Mouse (Mus musculus) kidney, embryonic 15.5 days (tissue): Measurements from ENCODE around the gene Gpr152. TPM values are rescaled to one million over a fixed set of nuclear protein-coding genes. Genes with fewer than 3 reads are reported as not detected.

Experiments
- ATAC-seq: fragments of 200-750 bp; cut with Nextera tagmentation; replicated peaks from 2 replicates; pipeline ENCODE4 v1.8.0; 2017; ENCODE audit warnings: moderate TSS enrichment; ENCODE audit not compliant: low FRiP score
- H3K27ac ChIP-seq: fragments of 300-500 bp; sonication (generic); 2 replicates; pipeline ENCODE4 v1.5.1; 2015; ENCODE audit warnings: mild to moderate bottlenecking, inconsistent platforms
- H3K27me3 ChIP-seq: fragments of 300-500 bp; sonication (generic); 2 replicates; pipeline ENCODE4 v1.6.1; 2015; ENCODE audit warnings: inconsistent platforms
- H3K36me3 ChIP-seq: fragments of 300-500 bp; sonication (generic); 2 replicates; pipeline ENCODE4 v1.6.1; 2015; ENCODE audit warnings: inconsistent platforms
- H3K4me1 ChIP-seq: fragments of 300-500 bp; sonication (generic); 2 replicates; pipeline ENCODE4 v1.6.1; 2015; ENCODE audit warnings: inconsistent platforms
- H3K4me2 ChIP-seq: fragments of 300-500 bp; sonication (generic); 2 replicates; pipeline ENCODE4 v1.6.1; 2015; ENCODE audit warnings: moderate library complexity, mild to moderate bottlenecking, inconsistent platforms
- H3K4me3 ChIP-seq: fragments of 300-500 bp; sonication (generic); replicated peaks from 2 replicates; pipeline ENCODE4 v1.5.1; 2015; ENCODE audit warnings: mild to moderate bottlenecking, inconsistent platforms
- H3K9ac ChIP-seq: fragments of 300-500 bp; sonication (generic); 2 replicates; pipeline ENCODE4 v1.6.1; 2015; ENCODE audit warnings: mild to moderate bottlenecking, inconsistent platforms
- H3K9me3 ChIP-seq: fragments of 300-500 bp; sonication (generic); replicated peaks from 2 replicates; pipeline ENCODE4 v1.6.1; 2016; ENCODE audit warnings: inconsistent platforms
- WGBS: fragments of 180-500 bp; shearing (Covaris S2); methylation state at CpG from one replicate; pipeline ENCODE4 v1.1.7; 2015; ENCODE audit warnings: mixed read lengths; 5-methylcytosine and 5-hydroxymethylcytosine counted together
- polyA plus RNA-seq: library from polyadenylated mRNA; unstranded; fragments of >200 nt; fragmentation: Nextera tagmentation; extraction: Ambion mirVana; gene quantifications from 2 replicates; pipeline ENCODE4 v1.2.1, GENCODE M21; 2015

The Gpr152 gene
- polyA plus RNA-seq, 1 experiment from 2014 or later: not detected

DNA sequence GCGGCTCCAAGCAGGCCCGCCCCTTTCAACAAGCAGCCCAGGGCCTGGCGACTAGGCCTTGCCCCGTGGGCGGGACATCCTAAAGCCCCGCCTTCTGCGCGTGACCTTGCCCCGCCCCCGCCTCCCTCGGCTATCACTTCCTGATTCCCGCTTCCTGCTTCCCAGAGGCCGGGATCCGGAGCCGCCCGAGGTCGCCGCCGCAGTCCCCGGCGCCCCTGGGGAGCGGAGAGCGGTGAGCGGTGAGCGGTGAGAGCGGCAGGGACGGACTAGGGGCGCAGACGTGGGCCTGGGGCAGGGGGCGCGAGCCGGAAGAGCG, 8.9 kb downstream of the Gpr152 start, which contains the start of gene Coro1b:
Gene Coro1b (plus strand): TSS at position 129 of the 316 bp plus-strand sequence.
- H3K27me3 ChIP-seq: no peaks in the 10 kb centered on the region
- H3K4me3 ChIP-seq: peak within 1 kb of the TSS; percentile 95
- H3K4me1 ChIP-seq: peaks cover 37% of the 10 kb centered on the region
- peak; percentile 94 for ATAC-seq
- peak within 1 kb of the TSS; percentile 79 for H3K27ac ChIP-seq
- no peaks in the 10 kb centered on the region for H3K9me3 ChIP-seq
- 0% methylated on average over 33 of the region's 33 CpGs for WGBS
- H3K4me2 ChIP-seq: peak within 1 kb of the TSS; percentile 84
- H3K9ac ChIP-seq: peak within 1 kb of the TSS; percentile 94
- peaks cover 35% of the 10 kb centered on the region for H3K36me3 ChIP-seq

- H3K4me1 ChIP-seq: peaks cover 37% of the 10 kb centered on the region
- peak overlapping the region; percentile 84 for H3K4me2 ChIP-seq
- no peaks in the 10 kb centered on the region for H3K9me3 ChIP-seq
- H3K36me3 ChIP-seq: peaks cover 38% of the 10 kb centered on the region
- no peaks in the 10 kb centered on the region for H3K27me3 ChIP-seq
- H3K9ac ChIP-seq: peak overlapping the region; percentile 94
- under 1% methylated on average over 8 of the region's 8 CpGs for WGBS
- peak; percentile 30; the same call in 1 of the 2 replicates for ATAC-seq
- H3K27ac ChIP-seq: peak overlapping the region; percentile 79
- H3K4me3 ChIP-seq: peak overlapping the region; percentile 95
Observed at GRCm38 (mm10) chr19:4148819-4149218, 9.2 kb downstream of the Gpr152 start.

- Histone ChIP-seq H3K4me1 (peaks cover 37% of the 10 kb centered on the region), H3K36me3 (peaks cover 42% of the 10 kb centered on the region), H3K9ac (peak overlapping the region; percentile 94), H3K9me3 (no peaks in the 10 kb centered on the region), H3K4me2 (peak overlapping the region; percentile 84), H3K4me3 (peak overlapping the region; percentile 95), H3K27me3 (no peaks in the 10 kb centered on the region), H3K27ac (no peak overlapping the region)
- 76% methylated on average over 11 of the region's 11 CpGs for WGBS
- ATAC-seq: no peak
Observed at GRCm38 (mm10) chr19:4149283-4149682, 9.7 kb downstream of the Gpr152 start.

DNA sequence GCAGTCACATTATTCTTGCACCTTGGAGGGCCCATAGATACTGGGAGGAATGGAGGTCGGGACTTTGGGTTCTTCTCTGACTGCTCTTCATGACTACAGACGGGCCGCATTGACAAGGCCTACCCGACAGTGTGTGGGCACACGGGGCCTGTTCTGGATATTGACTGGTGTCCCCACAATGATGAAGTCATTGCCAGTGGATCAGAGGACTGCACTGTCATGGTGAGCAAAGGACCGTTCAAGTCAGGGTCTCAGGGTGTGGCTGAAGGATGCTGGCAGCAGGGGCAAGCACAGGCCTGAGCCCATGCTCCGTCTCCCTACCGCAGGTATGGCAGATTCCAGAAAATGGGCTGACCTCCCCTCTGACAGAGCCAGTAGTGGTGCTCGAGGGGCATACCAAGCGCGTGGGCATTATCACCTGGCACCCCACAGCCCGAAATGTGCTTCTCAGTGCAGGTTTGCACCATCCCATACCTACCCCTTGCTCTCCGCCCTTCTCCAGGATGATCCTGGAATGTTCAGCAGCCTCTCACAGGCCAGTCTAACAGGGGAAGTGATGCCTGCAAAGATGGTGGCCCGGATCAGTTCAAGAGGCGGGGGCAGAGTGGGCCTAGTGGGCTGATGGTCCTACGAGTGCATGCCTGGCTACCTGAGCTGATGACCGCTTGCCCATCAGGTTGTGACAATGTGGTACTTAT, 10.3 kb downstream of the Gpr152 start:
- H3K27me3 ChIP-seq: no peaks in the 10 kb centered on the region
- no peak for ATAC-seq
- H3K4me1 ChIP-seq: peaks cover 43% of the 10 kb centered on the region
- no peak overlapping the region for H3K27ac ChIP-seq
- H3K9ac ChIP-seq: peak overlapping the region; percentile 4; the same call in 1 of the 2 replicates
- H3K4me3 ChIP-seq: peak overlapping the region; percentile 95
- no peaks in the 10 kb centered on the region for H3K9me3 ChIP-seq
- WGBS: 95% methylated on average over 17 of the region's 17 CpGs
- peak overlapping the region; percentile 84 for H3K4me2 ChIP-seq
- peaks cover 42% of the 10 kb centered on the region for H3K36me3 ChIP-seq

- no peak for ATAC-seq
- Histone ChIP-seq H3K27me3 (no peaks in the 10 kb centered on the region), H3K27ac (no peak overlapping the region), H3K9ac (0 out of 2 replicates have a peak overlapping the region, but pooled peaks have one; percentile 4), H3K4me1 (peaks cover 50% of the 10 kb centered on the region), H3K4me3 (no peak overlapping the region), H3K4me2 (no peak overlapping the region), H3K36me3 (peaks cover 46% of the 10 kb centered on the region), H3K9me3 (no peaks in the 10 kb centered on the region)
- WGBS: 85% methylated on average over 22 of the region's 22 CpGs
Observed at GRCm38 (mm10) chr19:4150567-4151487, 11.2 kb downstream of the Gpr152 start.

DNA sequence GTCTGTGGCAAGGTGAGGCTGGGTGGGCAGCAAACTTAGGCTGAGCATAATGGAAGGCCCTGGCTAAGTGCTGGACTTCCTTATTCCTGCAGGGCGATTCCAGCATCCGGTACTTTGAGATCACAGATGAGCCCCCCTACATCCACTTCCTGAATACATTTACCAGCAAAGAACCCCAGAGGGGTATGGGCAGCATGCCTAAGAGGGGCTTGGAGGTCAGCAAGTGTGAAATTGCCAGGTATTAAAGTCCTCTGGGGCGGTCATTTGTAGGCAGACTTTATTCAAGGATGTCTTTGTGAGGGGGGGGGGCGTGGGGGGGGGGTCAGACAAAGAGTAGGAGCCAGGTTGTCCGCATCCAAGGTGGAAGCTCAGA, 11.9 kb downstream of the Gpr152 start:
- H3K4me2 ChIP-seq: no peak overlapping the region
- peaks cover 56% of the 10 kb centered on the region for H3K4me1 ChIP-seq
- H3K27ac ChIP-seq: no peak overlapping the region
- no peak for ATAC-seq
- no peak overlapping the region for H3K4me3 ChIP-seq
- no peaks in the 10 kb centered on the region for H3K9me3 ChIP-seq
- H3K36me3 ChIP-seq: peaks cover 52% of the 10 kb centered on the region
- 69% methylated on average over 5 of the region's 5 CpGs for WGBS
- no peaks in the 10 kb centered on the region for H3K27me3 ChIP-seq
- H3K9ac ChIP-seq: no peak overlapping the region

DNA sequence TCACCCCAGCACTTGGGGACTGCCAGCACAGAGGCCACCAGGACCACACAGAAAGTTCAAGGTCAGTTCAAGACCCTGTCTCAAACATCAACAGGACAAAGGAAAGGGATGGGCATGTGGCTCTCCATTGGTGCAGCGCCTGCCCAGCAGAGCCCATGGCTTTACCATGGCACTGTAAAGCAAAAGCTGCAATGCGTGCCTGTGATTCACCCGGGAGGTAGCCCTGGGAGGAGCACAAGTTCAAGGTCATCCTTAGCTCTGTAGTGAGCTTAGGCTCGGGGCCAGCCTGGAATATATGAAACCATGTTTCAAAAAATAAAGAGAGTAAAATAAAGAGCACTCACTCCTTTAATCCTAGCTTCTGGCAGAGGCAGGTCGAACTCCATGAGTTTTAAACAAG, 12.3 kb downstream of the Gpr152 start:
- WGBS: 88% methylated on average over 5 of the region's 5 CpGs

GRCm38 (mm10) chr19:4152445-4153231, 13.1 kb downstream of the Gpr152 start:
- 88% methylated on average over 8 of the region's 8 CpGs for WGBS
- Histone ChIP-seq H3K27ac (no peak overlapping the region), H3K36me3 (peaks cover 64% of the 10 kb centered on the region), H3K4me3 (no peak overlapping the region), H3K4me2 (no peak overlapping the region), H3K9me3 (no peaks in the 10 kb centered on the region), H3K9ac (no peak overlapping the region), H3K4me1 (peaks cover 54% of the 10 kb centered on the region), H3K27me3 (no peaks in the 10 kb centered on the region)
- ATAC-seq: no peak

More for the DNA sequence above, 12.3 kb downstream of the Gpr152 start:
- H3K4me3 ChIP-seq: no peak overlapping the region
- no peak overlapping the region for H3K9ac ChIP-seq
- no peak overlapping the region for H3K27ac ChIP-seq
- no peak overlapping the region for H3K4me2 ChIP-seq
- no peaks in the 10 kb centered on the region for H3K9me3 ChIP-seq
- peaks cover 57% of the 10 kb centered on the region for H3K36me3 ChIP-seq
- H3K4me1 ChIP-seq: peaks cover 59% of the 10 kb centered on the region
- H3K27me3 ChIP-seq: no peaks in the 10 kb centered on the region
- no peak for ATAC-seq

DNA sequence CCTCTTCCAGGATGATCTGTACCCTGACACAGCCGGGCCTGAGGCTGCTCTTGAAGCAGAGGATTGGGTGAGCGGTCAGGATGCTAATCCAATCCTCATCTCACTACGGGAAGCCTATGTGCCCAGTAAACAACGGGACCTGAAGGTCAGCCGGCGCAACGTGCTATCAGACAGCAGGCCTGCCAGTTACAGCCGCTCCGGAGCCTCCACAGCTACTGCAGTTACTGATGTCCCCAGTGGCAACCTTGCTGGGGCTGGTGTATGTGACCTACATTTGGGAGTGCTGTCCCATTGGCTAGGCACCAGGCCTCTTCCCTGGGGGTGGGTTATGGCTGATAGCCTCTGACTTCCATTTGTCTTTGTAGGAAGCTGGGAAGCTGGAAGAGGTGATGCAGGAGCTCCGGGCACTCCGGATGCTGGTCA, 13.7 kb downstream of the Gpr152 start, which contains the start of gene Ptprcap:
Gene Ptprcap (plus strand): TSS at position 373 of the 423 bp plus-strand sequence.
- H3K4me2 ChIP-seq: no peak within 1 kb of the TSS
- WGBS: 77% methylated on average over 11 of the region's 11 CpGs

DNA sequence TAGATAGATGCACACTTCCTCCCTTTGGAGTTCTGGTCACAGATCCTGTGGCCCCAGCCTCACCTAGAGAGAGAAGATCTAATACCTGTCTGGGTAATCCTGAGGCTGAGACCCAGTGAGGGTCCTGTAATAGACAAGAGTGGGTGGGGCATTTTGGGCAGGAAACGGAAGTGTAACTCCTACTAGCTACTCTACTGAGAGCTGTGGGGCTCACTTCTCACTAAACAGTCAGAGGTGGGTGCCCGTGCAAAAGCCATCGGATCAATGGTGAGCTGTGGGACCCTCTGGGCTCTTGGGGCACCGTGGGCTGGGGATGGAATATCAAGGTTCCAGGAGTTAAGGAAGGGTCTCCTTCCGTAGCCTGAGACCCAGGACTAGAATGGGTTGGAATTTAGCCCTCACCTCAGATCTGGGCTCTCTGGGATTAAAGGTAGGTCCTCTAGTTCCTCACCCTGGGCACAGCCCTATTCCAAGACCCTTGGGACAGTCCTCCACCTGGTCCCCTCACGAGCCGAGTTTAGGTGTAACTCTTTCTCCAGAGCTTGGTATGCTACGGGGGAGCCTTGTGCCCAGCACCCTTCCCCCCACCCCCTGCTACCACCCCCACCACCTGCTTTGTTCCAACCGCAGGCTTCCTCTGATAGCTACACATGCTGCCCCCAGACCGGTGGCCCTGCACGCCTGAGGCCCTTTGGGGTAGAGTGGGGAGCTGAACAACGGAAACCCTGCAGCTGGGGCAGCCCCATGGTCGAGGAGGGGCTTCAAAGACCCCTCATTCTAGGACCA, 15.0 kb downstream of the Gpr152 start:
- H3K36me3 ChIP-seq: peaks cover 84% of the 10 kb centered on the region
- H3K4me2 ChIP-seq: no peak overlapping the region
- H3K9ac ChIP-seq: no peak overlapping the region
- no peak overlapping the region for H3K4me3 ChIP-seq
- ATAC-seq: no peak
- no peaks in the 10 kb centered on the region for H3K27me3 ChIP-seq
- peak overlapping the region; percentile 55 for H3K27ac ChIP-seq
- H3K4me1 ChIP-seq: peaks cover 38% of the 10 kb centered on the region
- 82% methylated on average over 13 of the region's 13 CpGs for WGBS
- no peaks in the 10 kb centered on the region for H3K9me3 ChIP-seq

More for the DNA sequence above, 13.7 kb downstream of the Gpr152 start, which contains the start of gene Ptprcap:
- no peaks in the 10 kb centered on the region for H3K27me3 ChIP-seq
- H3K4me3 ChIP-seq: no peak within 1 kb of the TSS
- H3K9ac ChIP-seq: no peak within 1 kb of the TSS
- ATAC-seq: no peak
- peaks cover 70% of the 10 kb centered on the region for H3K36me3 ChIP-seq
- no peaks in the 10 kb centered on the region for H3K9me3 ChIP-seq
- H3K4me1 ChIP-seq: peaks cover 48% of the 10 kb centered on the region
- 0 out of 2 replicates have a peak within 1 kb of the TSS, but pooled peaks have one; percentile 55 for H3K27ac ChIP-seq
